Mouse (Mus musculus) R1 (cell line): ENCODE results near the gene Plcl1.

Source experiments
- DNase-seq: peaks from one replicate; pipeline ENCODE4 v3.0.0-alpha.2; 2018; ENCODE audit warnings: low read depth, low spot score

Gene Plcl1

DNA sequence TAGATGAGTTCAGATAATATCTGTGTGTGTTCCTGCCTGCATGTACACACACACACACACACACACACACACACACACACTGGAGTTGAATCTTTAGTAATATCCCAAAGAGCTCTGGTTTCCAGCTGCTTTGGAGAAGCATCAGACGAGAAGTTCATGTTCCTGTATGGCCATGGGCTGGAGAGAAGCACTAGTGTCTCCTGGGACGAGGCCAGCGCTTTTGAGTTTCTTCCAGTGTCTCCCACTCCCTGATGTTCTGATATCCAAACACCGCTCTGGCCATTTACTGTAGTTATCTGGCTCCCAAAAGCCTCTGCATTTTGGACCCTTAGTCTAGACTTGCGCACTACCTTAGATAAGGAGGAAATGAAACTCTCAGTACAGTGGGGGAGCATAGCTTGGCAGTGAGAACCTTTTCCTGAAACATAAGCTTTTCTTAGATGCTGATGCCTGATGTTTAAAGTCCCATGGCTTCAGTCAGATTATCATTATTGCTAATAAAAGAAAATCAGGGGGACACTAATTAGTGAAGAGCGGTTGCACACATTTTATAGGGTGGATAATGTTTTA is 207.1 kb downstream of the Plcl1 start:
- no peak for DNase-seq

GRCm38 (mm10) chr1:55617857-55618256 is 212.1 kb downstream of the Plcl1 start:
- DNase-seq: no peak

DNA sequence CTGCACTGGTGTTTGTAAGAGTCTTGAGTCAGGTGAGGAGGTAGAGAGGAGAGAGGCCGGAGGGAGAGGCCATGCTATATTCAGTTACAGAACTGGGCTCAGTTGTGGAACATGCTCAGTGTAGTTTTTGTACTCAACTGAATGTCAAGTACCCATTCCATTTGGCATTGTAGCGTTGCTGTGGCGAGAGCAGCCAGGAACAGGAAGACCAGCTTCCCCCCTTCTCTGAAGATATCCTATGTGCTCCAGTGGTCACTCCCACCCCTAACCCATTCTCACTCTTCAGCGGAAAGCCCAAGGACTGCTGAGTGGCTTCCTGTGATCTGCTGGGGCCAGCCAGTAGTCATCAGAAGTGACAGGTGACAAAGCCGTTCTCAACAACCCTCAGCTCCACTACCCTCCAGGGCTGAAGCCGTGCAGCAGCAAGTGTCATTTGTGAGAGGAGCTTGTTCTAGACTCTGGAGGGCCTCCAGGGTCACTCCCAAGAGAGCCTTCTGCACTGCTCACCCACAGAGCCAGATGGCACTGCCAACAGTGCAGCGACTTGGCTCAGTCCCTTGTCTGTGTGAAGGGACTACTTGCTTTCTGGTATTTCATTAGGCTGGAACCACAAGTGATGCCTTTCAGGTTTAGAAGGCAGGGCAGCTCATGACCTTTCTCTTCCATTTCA is 213.0 kb downstream of the Plcl1 start:
- DNase-seq: no peak

GRCm38 (mm10) chr1:55631496-55631895 is 225.8 kb downstream of the Plcl1 start:
- DNase-seq: no peak

DNA sequence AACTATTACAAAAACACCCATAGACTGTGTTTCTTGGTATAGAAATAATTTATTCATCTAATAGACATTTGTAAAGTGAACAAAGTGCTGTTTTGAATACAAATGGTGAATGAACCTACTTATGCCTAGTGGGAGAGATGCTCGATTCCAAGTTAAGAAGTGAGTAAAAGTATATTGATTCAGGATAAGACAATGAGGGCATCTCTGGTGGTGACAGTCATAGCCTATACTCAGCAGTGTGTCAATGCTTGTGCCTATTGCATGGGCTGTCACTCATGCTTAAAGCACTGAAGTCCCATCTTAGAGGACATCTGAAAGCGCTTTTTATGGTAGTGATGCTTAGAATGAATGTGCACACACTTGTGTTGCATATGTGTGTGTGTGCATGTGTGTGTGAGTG is 226.3 kb downstream of the Plcl1 start:
- no peak for DNase-seq

DNA sequence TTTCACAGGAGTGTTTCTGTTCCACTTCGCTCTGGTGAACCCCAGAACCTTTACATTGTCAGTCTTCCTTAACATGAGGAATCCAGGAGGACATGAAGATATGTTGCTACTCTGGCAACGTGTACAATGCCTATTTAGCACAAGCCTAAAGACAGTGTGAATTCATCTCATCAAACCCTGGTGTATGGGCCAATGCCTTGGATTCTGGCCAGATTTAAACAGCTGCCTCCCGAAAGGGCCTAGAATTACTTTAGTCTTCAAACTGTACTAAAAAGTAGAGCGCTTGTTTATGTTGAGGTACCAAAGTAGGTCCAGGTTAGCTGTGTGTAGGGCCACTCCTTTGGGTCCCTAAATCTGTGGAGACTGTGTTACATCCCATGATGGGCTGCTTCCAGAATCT is 227.6 kb downstream of the Plcl1 start:
- DNase-seq: no peak

- no peak for DNase-seq
Observed at GRCm38 (mm10) chr1:55659518-55660210, 253.9 kb downstream of the Plcl1 start.

DNA sequence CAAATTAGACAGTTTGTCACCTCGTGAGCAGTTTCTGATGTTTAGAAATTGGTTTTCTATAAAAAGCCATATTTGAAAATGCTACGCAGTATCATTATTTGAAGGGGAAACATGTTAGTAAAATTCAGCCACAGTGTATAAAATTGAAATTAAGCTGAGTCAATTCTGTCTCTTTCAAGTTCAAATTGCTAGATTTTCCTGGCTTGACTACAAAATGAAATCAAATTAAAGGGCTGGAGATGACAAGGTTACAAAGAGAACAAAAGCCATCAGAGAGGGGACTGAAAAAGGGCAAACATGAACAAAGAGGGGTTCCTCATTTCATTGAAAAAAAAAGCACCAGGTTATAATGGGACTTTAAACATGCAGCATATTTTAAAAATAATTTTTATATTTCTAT is 255.7 kb downstream of the Plcl1 start:
- DNase-seq: no peak

GRCm38 (mm10) chr1:55665137-55665827 is 259.6 kb downstream of the Plcl1 start:
- no peak for DNase-seq

DNA sequence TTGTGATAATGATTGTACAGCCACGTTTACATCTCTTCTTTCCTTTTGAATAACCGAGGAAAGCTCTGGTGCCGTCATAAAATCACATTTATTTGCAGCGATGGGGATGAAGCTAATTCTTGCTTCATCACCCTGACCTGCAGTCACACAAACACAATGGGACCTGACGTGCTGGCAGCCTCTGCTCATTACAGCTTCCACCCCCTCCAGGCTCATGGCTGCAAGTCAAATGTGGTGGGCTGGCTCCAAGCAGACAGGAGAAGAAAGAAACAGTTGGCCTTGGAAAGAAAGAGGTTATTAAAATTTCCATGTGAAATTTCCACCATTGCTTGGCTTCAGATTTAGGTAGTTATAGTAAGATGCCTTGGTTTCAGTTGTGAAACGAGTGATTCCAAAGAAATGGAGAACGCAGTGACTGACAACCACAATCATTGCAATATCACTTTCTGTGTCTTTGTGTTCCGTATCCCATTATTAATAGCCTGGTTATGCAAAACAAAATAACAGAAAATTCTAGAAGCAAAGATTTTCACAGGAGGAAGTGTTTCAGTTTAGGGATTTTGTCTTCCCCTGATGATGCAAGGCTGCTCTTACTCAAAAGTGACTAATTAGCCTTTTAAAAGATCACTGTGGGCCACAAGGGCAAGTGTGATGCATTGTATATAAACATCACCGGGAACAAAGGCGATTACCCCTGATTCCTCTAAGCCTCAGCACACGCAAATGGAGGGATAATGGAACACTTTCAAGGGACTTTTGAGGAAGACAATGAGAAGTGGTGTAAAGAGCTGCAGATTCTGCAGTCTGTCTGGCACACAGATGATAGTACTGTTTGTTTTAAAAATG is 260.3 kb downstream of the Plcl1 start:
- no peak for DNase-seq

GRCm38 (mm10) chr1:55666798-55667197 is 261.1 kb downstream of the Plcl1 start:
- no peak for DNase-seq

DNA sequence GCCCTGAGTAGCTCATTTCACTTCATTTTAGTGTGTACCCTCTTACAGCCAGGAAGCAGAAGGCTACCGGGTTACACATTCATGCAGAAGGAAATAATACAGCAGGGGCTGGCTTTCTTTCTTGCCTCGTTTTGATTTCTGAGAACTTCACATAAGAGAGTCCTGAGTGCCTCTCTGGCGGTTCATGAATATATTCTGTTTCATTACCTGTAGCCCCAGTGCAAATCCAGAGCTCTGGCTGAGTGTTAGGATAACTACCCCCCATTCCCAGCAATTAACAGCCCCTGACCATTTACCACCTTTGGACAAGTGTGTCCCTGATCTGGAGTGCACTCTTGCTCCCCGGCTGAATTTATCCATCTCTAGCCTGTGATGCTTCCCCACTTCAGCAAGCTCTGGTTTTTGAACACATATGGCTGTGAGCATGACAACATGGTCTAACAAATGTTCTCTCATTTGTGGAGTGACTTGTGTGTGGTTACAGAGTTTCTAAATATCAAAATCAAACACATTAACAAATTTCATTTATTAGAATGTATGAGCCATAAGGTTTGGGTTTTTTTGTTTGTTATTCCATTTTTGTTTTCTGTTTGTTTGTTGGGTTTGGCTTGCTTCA is 263.0 kb downstream of the Plcl1 start:
- no peak for DNase-seq

DNA sequence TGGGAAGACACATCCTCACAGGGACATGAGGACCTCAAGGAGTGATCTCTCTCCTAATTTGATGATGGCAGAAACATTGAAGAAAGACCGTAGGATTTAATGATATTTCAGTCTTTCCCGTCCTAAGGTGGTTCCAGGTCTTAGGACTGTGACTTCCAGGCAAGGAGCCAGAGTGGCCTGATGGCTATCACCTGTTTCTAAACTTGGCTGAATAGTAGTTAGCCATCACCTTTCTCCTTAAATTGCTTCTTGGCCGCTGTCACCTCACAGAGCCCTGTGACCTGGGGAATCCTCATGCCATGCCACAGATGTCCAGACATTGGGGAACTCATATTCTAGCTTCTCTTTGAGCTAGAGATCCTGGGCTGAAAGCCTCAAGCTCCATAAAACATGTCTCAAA is 277.0 kb downstream of the Plcl1 start:
- no peak for DNase-seq

DNA sequence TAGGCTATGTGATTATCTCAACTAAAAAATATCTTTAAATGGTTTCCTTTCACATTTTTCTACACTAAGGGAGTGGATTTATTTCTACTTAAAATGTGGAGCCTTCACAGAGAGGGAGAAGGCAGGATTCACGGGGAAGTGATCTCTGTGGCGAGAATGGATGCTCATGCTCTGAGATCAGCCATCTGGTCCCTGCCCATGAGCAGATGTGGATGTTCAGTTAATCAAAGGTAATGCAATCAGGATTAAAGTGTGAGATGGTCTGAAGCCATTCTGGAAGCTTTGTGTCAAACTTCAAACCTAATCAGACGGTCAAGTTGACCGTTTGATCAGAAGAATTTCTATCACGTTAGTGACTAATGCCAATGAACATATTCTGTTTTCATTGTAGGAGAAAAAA is 280.5 kb downstream of the Plcl1 start:
- DNase-seq: no peak

DNA sequence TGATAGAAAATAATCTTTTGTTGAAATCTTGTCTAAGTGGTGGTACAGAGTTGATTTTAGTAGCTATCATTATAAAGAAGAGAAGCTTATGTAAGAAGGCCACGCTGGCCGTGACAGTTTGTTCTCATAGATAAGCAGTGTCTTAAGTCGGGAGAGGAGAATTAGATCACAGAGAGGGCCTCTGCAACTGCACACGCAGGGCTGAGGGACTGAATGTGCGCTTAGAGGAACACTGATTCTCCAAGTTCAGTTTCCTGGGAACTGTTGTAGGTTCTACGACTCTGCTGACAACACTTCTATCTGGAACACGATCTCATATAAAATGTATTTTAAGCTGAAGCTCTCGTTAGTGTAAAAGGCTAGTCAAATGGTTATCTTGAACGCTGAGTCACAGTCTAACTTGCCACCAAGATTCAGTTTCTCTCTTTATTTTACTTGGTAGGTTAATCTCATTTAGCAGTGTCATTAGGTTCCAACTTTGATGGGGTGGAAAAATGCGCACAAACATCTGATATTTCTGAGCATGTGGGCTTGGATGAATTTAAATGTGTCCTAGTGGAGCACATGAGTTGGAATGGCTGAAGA is 288.0 kb downstream of the Plcl1 start:
- DNase-seq: no peak

DNA sequence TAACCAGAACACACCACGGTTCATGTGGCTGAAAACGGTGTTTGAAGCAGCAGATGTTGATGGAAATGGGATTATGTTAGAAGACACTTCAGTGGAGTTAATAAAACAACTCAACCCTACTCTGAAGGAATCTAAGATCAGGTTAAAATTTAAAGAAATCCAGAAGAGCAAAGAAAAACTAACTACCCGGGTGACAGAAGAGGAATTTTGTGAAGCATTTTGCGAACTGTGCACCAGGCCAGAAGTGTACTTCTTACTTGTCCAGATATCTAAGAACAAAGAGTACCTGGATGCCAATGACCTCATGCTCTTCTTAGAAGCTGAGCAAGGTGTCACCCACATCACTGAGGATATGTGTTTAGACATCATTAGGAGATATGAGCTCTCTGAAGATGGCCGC is 290.5 kb downstream of the Plcl1 start:
- DNase-seq: no peak

- no peak for DNase-seq
Observed at GRCm38 (mm10) chr1:55699393-55699970, 293.8 kb downstream of the Plcl1 start.

- no peak for DNase-seq
Observed at GRCm38 (mm10) chr1:55700016-55700415, 294.3 kb downstream of the Plcl1 start.

DNA sequence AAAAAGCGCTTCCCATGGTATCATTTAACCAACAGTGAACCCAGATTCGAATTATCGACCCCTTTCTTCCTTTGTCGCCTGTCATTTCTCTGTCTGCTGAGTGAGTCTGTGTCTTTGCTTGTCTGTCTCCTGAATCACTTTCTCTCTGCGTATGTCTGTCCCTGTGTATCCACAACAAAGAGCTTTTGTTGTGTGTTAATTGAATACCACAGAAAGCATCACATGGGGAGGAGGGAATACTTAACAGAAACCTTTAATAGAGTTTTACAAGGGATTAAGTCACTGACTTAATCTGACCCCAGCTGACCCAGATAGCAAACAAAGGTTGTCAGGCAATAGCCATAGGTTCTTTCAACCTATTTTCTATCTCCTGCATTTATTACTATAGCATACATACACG is 295.0 kb downstream of the Plcl1 start:
- DNase-seq: no peak

DNA sequence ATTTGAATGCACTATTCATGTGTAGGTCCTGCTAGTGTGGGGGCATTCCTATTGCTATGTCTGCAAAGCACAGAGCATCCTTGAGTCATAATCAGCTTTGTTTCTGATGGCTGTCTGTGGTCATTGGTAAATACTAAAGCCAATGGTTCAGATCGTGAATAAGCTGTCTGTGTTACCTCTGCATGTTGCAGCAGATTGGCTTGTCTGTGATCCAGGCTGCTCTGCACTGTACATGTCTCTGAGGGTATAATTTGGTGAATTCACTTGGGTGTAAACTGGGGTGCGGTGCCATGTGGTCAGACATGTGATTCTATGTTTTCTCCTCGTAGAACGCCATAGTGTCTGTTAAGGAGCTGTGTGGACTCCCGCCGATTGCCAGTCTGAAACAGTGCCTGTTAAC is 295.9 kb downstream of the Plcl1 start:
- DNase-seq: no peak

- DNase-seq: no peak
Observed at GRCm38 (mm10) chr1:55702106-55702505, 296.4 kb downstream of the Plcl1 start.
